Mouse (Mus musculus): ENCODE measurements around the gene Ttc17.

Ttc17 gene

DNA sequence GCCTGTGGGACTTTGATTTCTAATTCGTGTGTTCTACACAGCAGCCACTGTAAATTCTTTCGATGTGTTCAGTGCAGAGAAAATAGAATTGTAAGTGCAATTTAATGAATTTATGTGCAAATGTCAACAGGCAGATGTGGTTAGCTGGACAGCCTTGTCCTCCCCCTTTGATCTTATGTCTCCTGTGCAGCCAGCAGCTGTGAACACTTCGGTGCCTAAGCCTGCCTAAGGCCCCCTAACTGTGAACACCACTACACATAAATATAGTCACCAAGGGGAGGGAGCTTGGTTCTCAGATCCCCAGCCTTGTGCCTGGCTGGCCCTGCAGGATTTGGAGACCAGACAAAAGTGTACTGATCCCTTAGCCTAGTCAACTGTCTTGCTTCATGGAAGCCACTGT, 109.0 kb downstream of the Ttc17 start:
- no peak for DNase-seq (ENCODE audit: low read depth, low spot score)

- DNase-seq (ENCODE audit: low read depth, low spot score): no peak
These were observed 116.0 kb downstream of the Ttc17 start for GRCm38 (mm10) chr2:94290483-94290882.

- DNase-seq (ENCODE audit: low read depth, low spot score): no peak
These were observed 116.8 kb downstream of the Ttc17 start for GRCm38 (mm10) chr2:94289659-94290058.

DNA sequence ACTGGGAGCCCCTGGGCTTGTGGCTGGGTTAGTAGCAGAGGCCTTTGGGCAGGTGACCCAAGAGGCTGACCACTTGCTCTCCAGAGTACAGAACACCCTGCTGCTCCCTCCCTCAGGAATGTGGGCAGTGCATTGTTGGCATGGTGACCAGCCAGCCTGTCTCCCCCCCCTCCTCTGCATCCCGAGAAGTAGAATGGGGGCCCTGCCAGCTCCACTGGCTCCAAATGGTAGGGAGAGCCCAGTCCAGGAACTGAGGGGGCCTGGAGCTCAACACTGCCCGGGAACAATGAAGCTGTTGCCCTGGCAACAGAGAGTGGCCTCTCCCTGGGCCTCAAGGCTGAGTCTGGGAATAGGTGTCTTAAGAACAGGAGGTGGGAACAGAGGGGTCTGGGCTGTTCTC, 117.3 kb downstream of the Ttc17 start:
- DNase-seq (ENCODE audit: low read depth, low spot score): no peak

DNA sequence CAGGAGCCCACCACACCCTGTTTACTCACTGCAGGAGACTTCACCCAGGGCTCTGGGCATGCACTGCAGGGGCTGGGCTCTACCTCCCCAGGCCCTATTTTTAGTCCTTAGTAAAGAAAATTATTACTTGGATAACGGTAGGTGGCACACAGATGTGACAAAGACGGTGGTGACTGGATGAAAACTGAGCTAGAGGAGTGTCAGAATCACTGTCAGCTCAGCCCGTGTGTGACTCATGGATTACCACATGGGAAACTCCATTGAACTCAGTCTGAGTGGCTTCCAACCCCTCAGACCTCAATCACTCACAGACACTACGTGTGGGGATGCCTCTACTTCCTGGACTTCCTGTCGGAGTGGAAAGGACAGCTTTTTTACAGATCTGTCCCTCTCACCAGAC, 118.4 kb downstream of the Ttc17 start:
- no peak for DNase-seq (ENCODE audit: low read depth, low spot score)

DNA sequence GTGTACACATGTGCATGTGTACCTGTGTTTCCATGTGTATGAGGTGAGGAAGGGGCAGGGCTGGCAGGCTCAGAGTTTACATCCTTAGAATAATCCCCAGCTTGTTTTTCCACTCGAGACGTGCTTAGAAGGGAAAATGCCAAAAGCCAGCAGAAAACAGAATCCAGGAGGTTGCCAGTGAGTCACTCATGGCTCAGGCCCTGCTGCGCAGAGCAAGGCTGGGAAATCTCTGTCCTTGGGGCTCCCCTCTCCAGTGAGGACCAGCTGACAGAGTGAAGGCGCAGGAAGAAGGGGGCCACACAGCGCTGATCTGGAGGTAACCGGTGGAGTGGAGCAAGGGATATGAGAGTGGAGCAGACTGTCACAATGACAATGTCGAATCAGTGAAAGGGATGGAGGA, 119.1 kb downstream of the Ttc17 start:
- no peak for DNase-seq (ENCODE audit: low read depth, low spot score)

GRCm38 (mm10) chr2:94283526-94283925, 123.0 kb downstream of the Ttc17 start:
- no peak for DNase-seq (ENCODE audit: low read depth, low spot score)

- no peak for DNase-seq (ENCODE audit: low read depth, low spot score)
These were observed 126.9 kb downstream of the Ttc17 start for GRCm38 (mm10) chr2:94279596-94279995.

- DNase-seq (ENCODE audit: low read depth, low spot score): no peak
These were observed 130.4 kb downstream of the Ttc17 start for GRCm38 (mm10) chr2:94276103-94276502.

DNA sequence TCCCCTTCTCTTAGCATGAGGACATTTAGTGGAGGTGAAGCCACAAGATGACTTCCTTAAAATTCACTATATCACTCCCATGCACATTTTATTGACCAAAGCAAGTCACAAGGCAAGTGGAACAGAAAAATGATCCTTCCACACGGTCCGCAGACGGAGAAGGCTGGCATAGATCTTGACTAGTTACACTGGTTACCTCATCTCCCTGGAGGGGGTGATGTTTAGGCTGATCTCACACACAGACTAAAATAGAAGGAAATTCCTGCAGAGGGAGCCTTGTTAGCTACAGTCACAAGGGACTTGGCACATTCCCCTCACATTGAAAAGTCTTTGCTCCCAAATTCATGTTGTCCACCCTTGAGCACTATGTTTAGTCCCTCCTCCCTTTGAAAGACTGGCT, 130.8 kb downstream of the Ttc17 start:
- no peak for DNase-seq (ENCODE audit: low read depth, low spot score)

DNA sequence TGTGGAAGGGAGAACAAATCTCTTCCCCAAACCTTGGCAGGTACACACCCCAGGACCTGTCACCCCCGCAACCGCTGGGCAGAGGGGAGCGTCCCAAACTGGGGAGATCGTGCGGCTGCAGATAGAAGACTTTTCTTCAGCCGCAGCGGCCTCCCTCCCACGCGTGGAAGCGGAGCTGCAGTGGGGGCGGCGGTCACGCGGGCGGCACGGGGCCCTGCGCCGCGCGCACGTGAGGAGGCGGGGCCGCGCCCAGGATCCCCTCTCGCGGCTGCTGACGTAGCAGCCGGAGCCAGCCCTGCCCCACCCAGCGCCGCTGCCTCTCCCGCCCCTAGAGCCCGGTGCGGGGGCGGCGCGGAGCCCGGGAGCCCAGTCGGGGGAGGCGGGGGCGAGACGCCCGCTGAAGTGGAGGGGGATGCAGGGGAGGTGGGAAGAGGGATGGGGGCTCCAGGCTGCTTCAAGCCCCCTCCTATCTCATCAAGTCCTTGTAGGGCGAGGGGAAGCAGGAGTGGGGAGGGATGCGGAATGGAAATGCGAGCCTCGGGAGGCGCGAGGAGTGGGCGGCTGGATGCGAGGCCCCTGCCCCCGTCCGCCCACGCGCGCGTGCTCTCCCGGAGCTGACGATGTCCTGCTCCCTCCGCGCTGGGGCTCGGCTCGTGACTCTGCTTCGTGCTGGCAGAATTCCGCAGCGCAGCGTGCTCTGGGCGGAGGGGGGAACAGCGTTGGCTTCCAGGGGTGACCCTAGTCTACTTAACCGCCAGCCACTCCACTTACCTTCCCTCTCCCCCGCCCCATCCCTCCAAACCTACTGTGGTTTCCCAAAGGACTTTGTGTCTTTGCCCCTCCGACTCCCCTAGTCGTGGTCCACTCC, 133.1 kb downstream of the Ttc17 start:
- no peak for DNase-seq (ENCODE audit: low read depth, low spot score)

GRCm38 (mm10) chr2:94271176-94271575, 135.3 kb downstream of the Ttc17 start:
- no peak for DNase-seq (ENCODE audit: low read depth, low spot score)

GRCm38 (mm10) chr2:94268835-94269234, 137.7 kb downstream of the Ttc17 start:
- no peak for DNase-seq (ENCODE audit: low read depth, low spot score)

GRCm38 (mm10) chr2:94267213-94267850, 139.2 kb downstream of the Ttc17 start:
- DNase-seq (ENCODE audit: low read depth, low spot score): no peak

DNA sequence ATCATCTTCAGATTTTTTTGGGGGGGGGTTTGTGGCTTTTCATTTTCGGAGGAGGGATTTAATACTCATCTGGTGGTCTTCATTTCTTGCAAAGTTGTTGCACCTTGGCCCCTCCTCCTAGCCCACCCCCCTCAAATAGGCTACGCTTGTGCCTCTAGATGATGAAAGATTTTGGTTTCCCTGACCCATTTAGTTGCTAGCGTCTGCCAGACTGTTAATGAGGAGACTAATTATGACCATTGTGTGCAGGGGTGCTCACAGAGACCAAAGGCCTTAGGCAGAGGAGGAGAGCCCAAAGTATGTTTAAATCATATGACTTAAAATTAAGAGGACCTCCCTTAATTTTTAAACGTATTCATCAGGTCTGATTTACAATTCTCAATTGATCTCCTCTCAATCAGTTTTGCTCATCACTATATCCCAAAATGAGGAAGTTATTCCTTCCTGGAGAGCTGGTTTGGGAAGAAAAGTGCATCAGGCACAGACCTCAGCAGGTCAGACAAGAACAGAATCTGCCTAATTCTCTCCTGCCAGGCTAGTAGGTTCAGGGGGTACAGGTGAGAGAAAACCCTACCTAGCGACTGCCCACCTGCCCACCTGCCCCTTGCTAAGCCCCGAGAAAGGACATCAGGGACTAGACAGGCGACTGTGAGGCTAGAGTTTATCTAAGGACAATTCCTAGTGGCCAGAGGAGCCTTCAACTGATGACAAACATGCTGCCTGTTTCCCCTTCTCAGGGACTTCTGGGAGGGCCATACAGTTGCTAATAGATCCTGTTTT, 139.9 kb downstream of the Ttc17 start:
- no peak for DNase-seq (ENCODE audit: low read depth, low spot score)

DNA sequence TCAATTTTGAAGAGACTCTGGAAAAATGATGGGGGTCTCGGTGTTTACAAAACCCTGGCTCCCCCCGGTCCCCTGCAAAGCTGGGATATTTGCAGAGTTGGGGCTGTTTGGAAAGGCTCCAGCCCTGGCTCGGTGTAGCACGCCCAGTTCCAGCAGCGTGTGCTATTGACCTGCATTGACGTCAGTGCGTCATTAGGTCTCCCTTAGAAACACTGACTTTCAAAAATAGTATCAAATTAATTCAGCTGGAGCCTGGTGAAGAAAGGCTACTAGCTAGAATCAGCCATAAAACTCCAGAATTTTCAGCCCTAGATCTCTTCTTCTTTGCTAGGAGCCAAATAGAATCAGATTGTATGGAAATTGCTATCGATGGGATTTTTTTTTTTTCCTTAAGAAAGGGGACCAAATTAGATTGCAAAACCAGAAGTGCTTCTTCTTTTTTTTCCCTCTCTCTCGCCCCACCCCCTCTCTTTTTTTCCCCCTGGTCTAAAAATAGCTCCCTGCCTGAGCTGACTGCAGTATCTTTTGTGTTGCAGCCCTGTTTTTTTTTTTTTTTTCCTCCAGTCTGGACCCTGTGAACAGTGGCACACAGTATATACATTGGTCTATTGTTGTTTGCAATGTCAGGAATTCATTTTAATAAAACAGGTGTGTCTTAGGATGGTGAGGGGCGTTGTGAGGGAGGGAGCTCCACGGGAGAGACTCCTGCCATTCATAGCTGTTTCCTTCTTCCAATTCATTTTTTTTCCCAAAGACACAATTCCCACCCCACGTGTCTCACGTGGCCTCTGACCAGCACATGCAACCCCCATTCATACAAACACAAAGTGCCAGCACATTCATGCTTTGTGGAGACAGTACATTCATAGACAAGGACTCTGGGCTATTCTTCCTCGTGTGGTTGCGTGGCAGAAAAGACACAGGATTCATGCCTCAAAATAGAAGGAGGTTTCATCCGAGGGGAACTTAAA, 141.0 kb downstream of the Ttc17 start:
- DNase-seq (ENCODE audit: low read depth, low spot score): no peak

GRCm38 (mm10) chr2:94264631-94265098, 141.8 kb downstream of the Ttc17 start:
- no peak for DNase-seq (ENCODE audit: low read depth, low spot score)

GRCm38 (mm10) chr2:94264006-94264405, 142.5 kb downstream of the Ttc17 start:
- DNase-seq (ENCODE audit: low read depth, low spot score): no peak

- no peak for DNase-seq (ENCODE audit: low read depth, low spot score)
These were observed 143.0 kb downstream of the Ttc17 start for GRCm38 (mm10) chr2:94263530-94263937.

DNA sequence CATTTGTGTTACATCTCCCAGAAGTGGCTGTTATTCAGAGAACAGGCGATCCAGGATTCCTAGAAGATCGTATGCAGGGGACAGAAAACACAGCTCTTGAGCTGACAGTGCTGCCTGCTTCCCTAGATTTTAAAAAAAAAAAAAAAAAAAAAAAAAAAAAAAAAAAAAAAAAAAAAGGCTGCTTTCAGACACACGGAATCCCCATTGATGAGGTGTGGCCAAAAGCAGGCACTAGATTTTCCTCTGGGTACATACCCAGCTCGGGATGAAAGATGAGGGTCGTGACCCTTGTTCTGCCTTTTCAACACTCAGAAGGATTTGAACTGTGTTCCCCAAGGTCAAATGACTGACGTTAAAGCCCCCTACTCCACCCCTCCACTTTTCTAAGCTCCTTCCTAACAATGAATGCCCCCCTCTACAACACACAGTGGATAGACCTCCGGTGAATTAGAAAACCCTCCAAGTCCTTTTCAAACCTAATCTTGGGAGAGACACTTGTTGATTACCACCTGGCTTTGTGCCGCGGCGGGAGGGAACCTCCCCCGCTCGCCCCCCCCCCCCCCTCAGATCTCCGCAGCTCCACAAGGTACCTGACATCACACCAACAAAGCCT, 143.5 kb downstream of the Ttc17 start:
- no peak for DNase-seq (ENCODE audit: low read depth, low spot score)

GRCm38 (mm10) chr2:94254102-94254501, 152.4 kb downstream of the Ttc17 start:
- DNase-seq (ENCODE audit: low read depth, low spot score): no peak

All from WW6 (cell line).